Mouse (Mus musculus): ENCODE data around the gene Elf5. TPM values are rescaled to one million over a fixed set of nuclear protein-coding genes. Genes with fewer than 3 reads are reported as not detected.

Elf5 gene
- 0.03 TPM in 1 of 2 replicates, not detected in the other for polyA plus RNA-seq (2015; fragmentation: Nextera tagmentation; extraction: Ambion mirVana)

GRCm38 (mm10) chr2:103411348-103411747 lies at the start of gene Elf5:
Elf5 (plus strand) TSS chr2:103411688.
- DNase-seq, result no peak

GRCm38 (mm10) chr2:103372541-103372940 lies 38.9 kb upstream of the Elf5 start:
- H3K4me3 ChIP-seq (replicated peaks), result no peak overlapping the region
- no peaks in the 10 kb centered on the region for H3K27me3 ChIP-seq
- WGBS (ENCODE audit: insufficient replicate concordance), result 68% methylated on average over 5 of the region's 5 CpGs
- no peaks in the 10 kb centered on the region for H3K4me1 ChIP-seq (replicated peaks)
- DNase-seq (no peak), ATAC-seq (ENCODE audit: low read depth) (no peak)
- no peaks in the 10 kb centered on the region for H3K36me3 ChIP-seq
- no peak overlapping the region for H3K9ac ChIP-seq
- H3K4me2 ChIP-seq, result no peak overlapping the region
- H3K9me3 ChIP-seq (replicated peaks), result no peaks in the 10 kb centered on the region
- H3K27ac ChIP-seq, result no peak overlapping the region

More at GRCm38 (mm10) chr2:103411348-103411747, at the start of gene Elf5:
- Histone ChIP-seq H3K36me3 (no peaks in the 10 kb centered on the region), H3K4me3 (replicated peaks) (no peak within 1 kb of the TSS), H3K9me3 (replicated peaks) (no peaks in the 10 kb centered on the region), H3K9ac (no peak within 1 kb of the TSS), H3K27ac (no peak within 1 kb of the TSS), H3K4me2 (no peak within 1 kb of the TSS), H3K4me1 (replicated peaks) (no peaks in the 10 kb centered on the region), H3K27me3 (no peaks in the 10 kb centered on the region)
- 64% methylated on average over 6 of the region's 6 CpGs for WGBS (ENCODE audit: insufficient replicate concordance)
- ATAC-seq (ENCODE audit: low read depth), result no peak

GRCm38 (mm10) chr2:103379502-103380160 lies 31.9 kb upstream of the Elf5 start:
- Histone ChIP-seq H3K4me1 (replicated peaks) (no peaks in the 10 kb centered on the region), H3K4me2 (no peak overlapping the region), H3K9ac (no peak overlapping the region), H3K27ac (no peak overlapping the region), H3K36me3 (no peaks in the 10 kb centered on the region), H3K4me3 (replicated peaks) (no peak overlapping the region), H3K9me3 (replicated peaks) (no peaks in the 10 kb centered on the region), H3K27me3 (no peaks in the 10 kb centered on the region)
- WGBS (ENCODE audit: insufficient replicate concordance), result 53% methylated on average over 9 of the region's 9 CpGs
- DNase-seq (no peak), ATAC-seq (ENCODE audit: low read depth) (no peak)

GRCm38 (mm10) chr2:103382174-103382573 lies 29.3 kb upstream of the Elf5 start:
- H3K9me3 ChIP-seq (replicated peaks), result no peaks in the 10 kb centered on the region
- H3K4me2 ChIP-seq, result no peak overlapping the region
- ATAC-seq (ENCODE audit: low read depth), result no peak
- H3K4me3 ChIP-seq (replicated peaks), result no peak overlapping the region
- H3K36me3 ChIP-seq, result no peaks in the 10 kb centered on the region
- no peak overlapping the region for H3K9ac ChIP-seq
- H3K4me1 ChIP-seq (replicated peaks), result no peaks in the 10 kb centered on the region
- no peak overlapping the region for H3K27ac ChIP-seq
- WGBS (ENCODE audit: insufficient replicate concordance), result 69% methylated on average over 2 of the region's 2 CpGs
- H3K27me3 ChIP-seq, result no peaks in the 10 kb centered on the region
- DNase-seq, result no peak

- no peak for DNase-seq
- no peak overlapping the region for H3K4me2 ChIP-seq
- 33% methylated on average over 1 of the region's 1 CpGs for WGBS (ENCODE audit: insufficient replicate concordance)
- H3K9ac ChIP-seq, result no peak overlapping the region
- H3K27me3 ChIP-seq, result no peaks in the 10 kb centered on the region
- H3K36me3 ChIP-seq, result no peaks in the 10 kb centered on the region
- no peak overlapping the region for H3K4me3 ChIP-seq (replicated peaks)
- ATAC-seq (ENCODE audit: low read depth), result no peak
- no peaks in the 10 kb centered on the region for H3K9me3 ChIP-seq (replicated peaks)
- H3K4me1 ChIP-seq (replicated peaks), result no peaks in the 10 kb centered on the region
- no peak overlapping the region for H3K27ac ChIP-seq
Observed at GRCm38 (mm10) chr2:103387881-103388280, 23.6 kb upstream of the Elf5 start.

- Histone ChIP-seq H3K27ac (no peak overlapping the region), H3K9me3 (replicated peaks) (no peaks in the 10 kb centered on the region), H3K4me3 (replicated peaks) (no peak overlapping the region), H3K36me3 (no peaks in the 10 kb centered on the region), H3K4me1 (replicated peaks) (no peaks in the 10 kb centered on the region), H3K4me2 (no peak overlapping the region), H3K27me3 (no peaks in the 10 kb centered on the region), H3K9ac (no peak overlapping the region)
- DNase-seq (no peak), ATAC-seq (ENCODE audit: low read depth) (no peak)
- 32% methylated on average over 1 of the region's 1 CpGs for WGBS (ENCODE audit: insufficient replicate concordance)
Observed at GRCm38 (mm10) chr2:103388311-103388710, 23.2 kb upstream of the Elf5 start.

GRCm38 (mm10) chr2:103390086-103390988 lies 21.2 kb upstream of the Elf5 start:
- Histone ChIP-seq H3K4me3 (replicated peaks) (no peak overlapping the region), H3K4me1 (replicated peaks) (no peaks in the 10 kb centered on the region), H3K9me3 (replicated peaks) (no peaks in the 10 kb centered on the region), H3K27me3 (no peaks in the 10 kb centered on the region), H3K27ac (no peak overlapping the region), H3K9ac (no peak overlapping the region), H3K4me2 (no peak overlapping the region), H3K36me3 (no peaks in the 10 kb centered on the region)
- DNase-seq (no peak), ATAC-seq (ENCODE audit: low read depth) (no peak)
- 45% methylated on average over 4 of the region's 4 CpGs for WGBS (ENCODE audit: insufficient replicate concordance)

GRCm38 (mm10) chr2:103391626-103392025 lies 19.9 kb upstream of the Elf5 start:
- no peaks in the 10 kb centered on the region for H3K9me3 ChIP-seq (replicated peaks)
- no peak for DNase-seq
- no peak overlapping the region for H3K4me2 ChIP-seq
- H3K27ac ChIP-seq, result no peak overlapping the region
- H3K4me1 ChIP-seq (replicated peaks), result no peaks in the 10 kb centered on the region
- 69% methylated on average over 3 of the region's 4 CpGs for WGBS (ENCODE audit: insufficient replicate concordance)
- no peak for ATAC-seq (ENCODE audit: low read depth)
- H3K27me3 ChIP-seq, result no peaks in the 10 kb centered on the region
- no peaks in the 10 kb centered on the region for H3K36me3 ChIP-seq
- no peak overlapping the region for H3K9ac ChIP-seq
- H3K4me3 ChIP-seq (replicated peaks), result no peak overlapping the region

- H3K27me3 ChIP-seq, result no peaks in the 10 kb centered on the region
- WGBS (ENCODE audit: insufficient replicate concordance), result 64% methylated on average over 6 of the region's 6 CpGs
Observed at GRCm38 (mm10) chr2:103398110-103398509, 13.4 kb upstream of the Elf5 start.

GRCm38 (mm10) chr2:103400691-103401090 lies 10.8 kb upstream of the Elf5 start:
- no peak overlapping the region for H3K9ac ChIP-seq
- H3K9me3 ChIP-seq (replicated peaks), result no peaks in the 10 kb centered on the region
- 54% methylated on average over 4 of the region's 4 CpGs for WGBS (ENCODE audit: insufficient replicate concordance)
- H3K4me3 ChIP-seq (replicated peaks), result no peak overlapping the region
- ATAC-seq (ENCODE audit: low read depth) (no peak), DNase-seq (no peak)
- H3K27me3 ChIP-seq, result no peaks in the 10 kb centered on the region; the same call in 1 of the 2 replicates
- no peak overlapping the region for H3K4me2 ChIP-seq
- H3K36me3 ChIP-seq, result no peaks in the 10 kb centered on the region
- H3K4me1 ChIP-seq (replicated peaks), result no peaks in the 10 kb centered on the region
- H3K27ac ChIP-seq, result no peak overlapping the region

More at GRCm38 (mm10) chr2:103398110-103398509, 13.4 kb upstream of the Elf5 start:
- ATAC-seq (ENCODE audit: low read depth) (no peak), DNase-seq (no peak)
- Histone ChIP-seq H3K36me3 (no peaks in the 10 kb centered on the region), H3K9me3 (replicated peaks) (no peaks in the 10 kb centered on the region), H3K27ac (no peak overlapping the region), H3K4me3 (replicated peaks) (no peak overlapping the region), H3K4me2 (no peak overlapping the region), H3K4me1 (replicated peaks) (no peaks in the 10 kb centered on the region), H3K9ac (no peak overlapping the region)

GRCm38 (mm10) chr2:103406239-103406638 lies 5.2 kb upstream of the Elf5 start:
- no peak for DNase-seq
- WGBS (ENCODE audit: insufficient replicate concordance), result 59% methylated on average over 3 of the region's 3 CpGs

More at GRCm38 (mm10) chr2:103406239-103406638, 5.2 kb upstream of the Elf5 start:
- Histone ChIP-seq H3K4me1 (replicated peaks) (no peaks in the 10 kb centered on the region), H3K4me3 (replicated peaks) (no peak overlapping the region), H3K4me2 (no peak overlapping the region), H3K9ac (no peak overlapping the region), H3K36me3 (no peaks in the 10 kb centered on the region), H3K27ac (no peak overlapping the region), H3K27me3 (no peaks in the 10 kb centered on the region; the same call in 1 of the 2 replicates), H3K9me3 (replicated peaks) (no peaks in the 10 kb centered on the region)
- ATAC-seq (ENCODE audit: low read depth), result no peak

Data from liver, embryonic 13.5 days (tissue).